Mouse (Mus musculus) kidney, embryonic 16.5 days (tissue): Measurements from ENCODE around the gene Mylpf. TPM values are rescaled to one million over a fixed set of nuclear protein-coding genes. Genes with fewer than 3 reads are reported as not detected.
"Not testable (repeated sequence)": the region's sequence is repeated elsewhere in the genome, so short reads cannot be mapped to it uniquely, and the experiment has no call there.

ENCODE experiments used
- ATAC-seq: fragments of 200-750 bp; cut with Nextera tagmentation; 2 replicates; pipeline ENCODE4 v1.8.0; 2017; ENCODE audit warnings: moderate TSS enrichment; ENCODE audit not compliant: low FRiP score, low TSS enrichment
- H3K27ac ChIP-seq: fragments of 300-500 bp; sonication (generic); 2 replicates; pipeline ENCODE4 v1.5.1; 2014; ENCODE audit warnings: low read length
- H3K27me3 ChIP-seq: fragments of 300-500 bp; sonication (generic); 2 replicates; pipeline ENCODE4 v1.6.1; 2014; ENCODE audit warnings: low read length, control low read depth, mixed read lengths; ENCODE audit not compliant: insufficient read depth
- H3K36me3 ChIP-seq: fragments of 300-500 bp; sonication (generic); 2 replicates; pipeline ENCODE4 v1.6.1; 2014; ENCODE audit warnings: low read length, control low read depth, mixed read lengths; ENCODE audit not compliant: insufficient read depth
- H3K4me1 ChIP-seq: fragments of 300-500 bp; sonication (generic); 2 replicates; pipeline ENCODE4 v1.6.1; 2014; ENCODE audit warnings: low read length, control low read depth, mixed read lengths; ENCODE audit not compliant: insufficient read depth
- H3K4me2 ChIP-seq: fragments of 300-500 bp; sonication (generic); replicated peaks from 2 replicates; pipeline ENCODE4 v1.6.1; 2014; ENCODE audit warnings: low read depth, low read length
- H3K4me3 ChIP-seq: fragments of 300-500 bp; sonication (generic); 2 replicates; pipeline ENCODE4 v1.5.1; 2014; ENCODE audit warnings: mild to moderate bottlenecking, low read length
- H3K9ac ChIP-seq: fragments of 300-500 bp; sonication (generic); replicated peaks from 2 replicates; pipeline ENCODE4 v1.6.1; 2014; ENCODE audit warnings: low read length
- H3K9me3 ChIP-seq: fragments of 300-500 bp; sonication (generic); 2 replicates; pipeline ENCODE4 v1.6.1; 2016; ENCODE audit warnings: low read length, control low read depth
- WGBS: fragments of 180-500 bp; shearing (Covaris S2); extraction: QIAGEN DNeasy Blood & Tissue Kit; methylation state at CpG from one replicate; pipeline ENCODE4 v1.1.7; 2014; 5-methylcytosine and 5-hydroxymethylcytosine counted together
- polyA plus RNA-seq: library from polyadenylated mRNA; unstranded; fragments of >200 nt; fragmentation: Nextera tagmentation; extraction: Ambion mirVana; gene quantifications from 2 replicates; pipeline ENCODE4 v1.2.1, GENCODE M21; 2015

Gene Mylpf
- polyA plus RNA-seq: 26.7 and 28.8 TPM in 2 replicates

DNA sequence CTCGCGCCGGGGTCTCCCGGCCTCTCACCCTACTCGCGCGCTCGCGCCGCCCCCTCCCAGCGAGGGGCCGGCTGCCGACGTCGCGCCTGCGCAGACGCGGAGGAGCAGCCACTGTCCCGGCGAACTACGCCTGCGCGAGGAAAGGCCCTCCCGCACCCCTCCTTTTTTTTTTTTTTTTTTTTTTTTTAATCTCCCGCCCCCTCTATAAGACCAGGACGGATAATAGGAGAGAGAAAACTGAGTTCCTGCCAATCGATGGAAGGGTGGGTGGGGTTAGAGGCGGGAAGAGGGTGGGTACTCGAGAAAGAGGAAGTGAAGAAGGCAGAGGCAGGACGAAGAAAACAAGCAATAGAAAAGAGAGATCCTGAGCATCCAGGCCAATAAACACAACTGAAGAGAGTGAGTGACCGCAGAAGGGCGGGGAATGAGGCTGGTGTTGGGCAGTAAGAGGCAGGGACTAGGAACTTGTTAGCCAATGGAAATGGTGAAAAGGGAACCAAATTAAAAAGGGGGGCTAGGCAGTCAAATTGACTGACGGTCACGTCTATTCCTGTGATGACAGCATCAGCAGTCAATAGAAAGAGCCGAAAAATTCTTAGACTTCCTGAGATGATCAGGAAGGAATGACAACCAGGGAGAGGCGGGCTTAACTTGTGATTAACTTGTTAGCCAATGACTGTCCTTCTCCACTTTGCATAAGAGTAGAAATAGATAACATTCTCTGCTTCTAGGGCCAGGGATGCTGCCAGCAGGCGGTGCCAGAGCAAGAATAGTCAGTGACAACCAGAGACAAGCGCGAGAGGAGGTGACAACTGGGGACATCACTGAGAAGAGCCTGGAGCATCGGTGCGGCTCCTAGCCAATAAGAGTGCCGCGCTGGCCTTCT is at the start of gene Mylpf:
Gene Mylpf, plus strand, starts transcription at position 338 of the 886 bp plus-strand sequence.
- no peaks in the 10 kb centered on the region for H3K9me3 ChIP-seq
- H3K4me3 ChIP-seq: peak within 1 kb of the TSS; percentile 95
- no peaks in the 10 kb centered on the region for H3K27me3 ChIP-seq
- under 1% methylated on average over 44 of the region's 44 CpGs for WGBS
- peak within 1 kb of the TSS; percentile 96 for H3K4me2 ChIP-seq
- no peaks in the 10 kb centered on the region for H3K36me3 ChIP-seq
- peak within 1 kb of the TSS; percentile 85 for H3K27ac ChIP-seq
- peak; percentile 96 for ATAC-seq
- H3K9ac ChIP-seq: peak within 1 kb of the TSS; percentile 92
- H3K4me1 ChIP-seq: peaks cover 16% of the 10 kb centered on the region

DNA sequence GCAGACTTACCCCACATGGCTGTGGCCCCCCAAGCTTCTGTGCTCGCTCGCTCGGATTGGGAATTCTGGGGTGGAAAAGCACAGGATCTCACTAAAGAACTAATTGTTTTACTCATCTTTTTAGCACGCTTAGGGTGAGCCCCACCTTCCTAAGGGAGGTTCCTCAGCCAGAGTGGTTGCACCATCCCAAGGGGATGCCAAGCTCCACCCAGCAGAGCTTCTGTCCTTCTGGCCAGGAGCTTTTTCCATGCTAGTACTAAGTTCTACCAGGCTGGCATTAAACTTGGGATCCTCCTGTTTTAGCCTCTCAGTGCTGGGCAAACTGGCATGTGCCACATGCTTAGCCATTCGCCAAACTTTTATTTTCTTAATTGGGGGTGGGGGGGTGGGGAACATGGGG is 46.1 kb upstream of the Mylpf start:
- H3K4me1 ChIP-seq: no peaks in the 10 kb centered on the region
- 82% methylated on average over 5 of the region's 5 CpGs for WGBS
- no peak overlapping the region for H3K27ac ChIP-seq
- no peaks in the 10 kb centered on the region for H3K9me3 ChIP-seq
- no peaks in the 10 kb centered on the region for H3K27me3 ChIP-seq
- no peak overlapping the region for H3K4me2 ChIP-seq
- H3K9ac ChIP-seq: no peak overlapping the region
- no peak overlapping the region for H3K4me3 ChIP-seq
- ATAC-seq: no peak
- H3K36me3 ChIP-seq: no peaks in the 10 kb centered on the region

DNA sequence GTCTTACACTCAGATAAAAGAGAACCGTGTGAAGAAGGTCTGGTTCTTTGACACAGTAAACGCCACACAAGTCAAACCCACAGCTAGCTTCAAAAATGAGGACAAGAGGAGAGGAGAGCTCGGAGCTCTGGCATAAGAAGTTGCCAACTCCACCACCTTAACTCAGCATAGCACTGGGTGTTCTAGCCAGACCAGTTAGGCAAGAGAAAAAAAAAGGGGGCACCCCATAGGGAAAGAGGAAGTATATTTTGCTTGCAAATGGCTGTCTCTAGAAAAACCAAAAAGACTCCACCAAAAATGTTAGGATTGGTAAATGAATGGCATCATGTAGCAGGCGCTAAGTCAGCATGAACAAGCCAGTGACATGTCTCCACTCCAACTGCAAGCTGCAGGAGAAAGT is 44.7 kb upstream of the Mylpf start:
- no peak for ATAC-seq
- no peak overlapping the region for H3K4me2 ChIP-seq
- H3K27me3 ChIP-seq: no peaks in the 10 kb centered on the region
- no peaks in the 10 kb centered on the region for H3K36me3 ChIP-seq
- H3K27ac ChIP-seq: no peak overlapping the region
- H3K9ac ChIP-seq: no peak overlapping the region
- WGBS: 86% methylated on average over 4 of the region's 4 CpGs
- no peaks in the 10 kb centered on the region for H3K4me1 ChIP-seq
- H3K9me3 ChIP-seq: no peaks in the 10 kb centered on the region
- H3K4me3 ChIP-seq: no peak overlapping the region

DNA sequence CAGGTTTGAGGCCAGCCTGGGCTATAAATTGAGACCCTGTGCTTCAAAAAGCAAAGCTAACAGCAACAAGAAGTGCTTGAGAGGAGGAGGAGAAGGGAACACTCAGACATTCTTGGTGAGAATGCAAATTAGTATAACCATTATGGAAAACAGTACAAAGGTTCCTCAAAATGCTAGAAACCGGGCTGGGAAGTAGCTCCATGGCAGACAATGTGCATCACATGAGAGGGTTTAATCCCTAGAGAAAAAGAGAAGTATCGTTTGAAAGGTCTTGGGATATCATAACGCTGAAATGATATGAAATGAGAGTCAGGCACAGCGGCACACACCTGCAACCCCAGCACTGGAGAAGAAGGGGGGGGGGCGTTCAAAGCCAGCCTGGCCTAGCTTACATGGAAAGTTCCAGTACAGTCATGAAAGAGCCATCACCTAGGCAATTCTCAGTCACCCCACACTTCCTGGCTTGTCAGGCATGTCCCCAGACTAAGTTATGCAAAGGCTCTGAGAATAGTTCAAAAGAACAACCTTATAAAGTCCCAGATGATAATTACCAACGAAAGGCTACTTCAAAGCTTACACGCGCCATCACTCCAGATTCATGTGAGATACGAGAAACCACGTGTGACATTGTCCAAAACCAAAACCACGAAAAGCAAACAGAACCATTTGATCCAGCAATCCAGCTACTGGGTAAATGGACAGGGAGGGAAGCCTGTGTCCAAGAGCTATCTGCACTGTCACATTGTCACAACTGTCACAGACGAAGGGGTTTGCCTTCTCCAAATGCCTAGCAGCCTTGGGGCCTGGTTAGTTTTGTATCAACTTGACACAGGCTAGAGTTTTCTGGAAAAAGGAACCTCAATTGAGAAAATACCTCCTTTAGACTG is 42.8 kb upstream of the Mylpf start:
- Histone ChIP-seq H3K4me1 (no peaks in the 10 kb centered on the region), H3K4me3 (no peak overlapping the region), H3K4me2 (no peak overlapping the region), H3K27ac (no peak overlapping the region), H3K27me3 (no peaks in the 10 kb centered on the region), H3K36me3 (no peaks in the 10 kb centered on the region), H3K9ac (no peak overlapping the region), H3K9me3 (no peaks in the 10 kb centered on the region)
- ATAC-seq: no peak
- 81% methylated on average over 12 of the region's 12 CpGs for WGBS

DNA sequence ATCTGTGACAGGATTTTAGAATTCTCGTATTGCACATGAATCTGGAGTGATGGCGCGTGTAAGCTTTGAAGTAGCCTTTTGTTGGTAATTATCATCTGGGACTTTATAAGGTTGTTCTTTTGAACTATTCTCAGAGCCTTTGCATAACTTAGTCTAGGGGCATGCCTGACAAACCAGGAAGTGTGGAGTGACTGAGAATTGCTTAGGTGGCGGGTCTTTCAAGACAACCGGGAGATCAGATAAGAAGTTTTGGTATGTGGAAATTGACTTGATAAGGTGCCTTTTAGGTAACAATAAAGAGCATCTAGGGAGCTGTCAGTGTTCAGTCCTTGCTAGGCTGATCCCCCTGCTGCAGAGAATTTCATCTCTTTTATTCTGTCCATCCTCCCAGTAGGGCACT is 42.2 kb upstream of the Mylpf start:
- H3K4me1 ChIP-seq: no peaks in the 10 kb centered on the region
- ATAC-seq: no peak
- no peaks in the 10 kb centered on the region for H3K36me3 ChIP-seq
- no peaks in the 10 kb centered on the region for H3K27me3 ChIP-seq
- H3K9ac ChIP-seq: no peak overlapping the region
- no peak overlapping the region for H3K4me3 ChIP-seq
- WGBS: 78% methylated on average over 5 of the region's 5 CpGs
- no peak overlapping the region for H3K27ac ChIP-seq
- no peaks in the 10 kb centered on the region for H3K9me3 ChIP-seq
- no peak overlapping the region for H3K4me2 ChIP-seq

DNA sequence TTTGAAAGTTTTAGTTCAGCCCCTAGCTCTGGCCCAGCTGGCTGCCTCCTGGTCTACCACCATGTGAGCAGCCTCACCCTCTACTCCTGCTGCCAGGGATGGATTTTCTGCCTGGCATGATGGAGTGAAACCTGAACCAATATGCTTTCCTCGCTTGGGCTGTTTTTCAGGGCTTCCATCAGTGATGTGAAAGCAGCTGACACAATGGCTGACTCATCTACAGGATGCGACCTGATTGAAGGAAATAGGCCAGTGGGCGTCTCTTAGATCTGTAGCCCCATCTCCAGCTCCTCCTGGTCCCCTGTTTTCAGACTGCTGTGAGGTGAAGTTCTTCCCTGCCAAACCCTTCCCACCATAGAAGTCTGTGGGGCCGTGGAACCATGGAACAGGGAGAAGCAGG is 31.8 kb upstream of the Mylpf start:
- ATAC-seq: no peak
- Histone ChIP-seq H3K36me3 (no peaks in the 10 kb centered on the region), H3K27me3 (no peaks in the 10 kb centered on the region), H3K9ac (no peak overlapping the region), H3K4me2 (no peak overlapping the region), H3K4me1 (no peaks in the 10 kb centered on the region), H3K4me3 (no peak overlapping the region), H3K9me3 (0 out of 2 replicates have a peak, but pooled peaks cover 2% of the 10 kb centered on the region), H3K27ac (no peak overlapping the region)
- 78% methylated on average over 4 of the region's 4 CpGs for WGBS

DNA sequence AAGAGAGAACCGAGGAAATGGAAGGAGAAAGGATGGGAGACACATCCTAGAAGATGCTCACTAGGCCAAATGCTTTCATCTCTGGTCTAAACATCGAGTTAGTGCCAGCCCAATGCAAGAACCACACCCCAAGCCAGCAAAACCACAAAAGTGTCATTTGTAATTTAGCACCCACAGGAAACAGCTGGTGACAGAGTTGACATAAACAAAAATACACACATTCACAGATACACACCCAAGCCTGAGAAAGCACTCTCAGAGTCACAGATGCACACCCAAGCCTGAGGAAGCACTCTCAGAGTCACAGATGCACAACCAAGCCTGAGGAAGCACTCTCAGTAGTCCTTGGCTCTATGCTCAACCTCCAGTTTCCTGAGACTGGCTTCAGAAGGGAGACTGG is 27.9 kb upstream of the Mylpf start:
- no peaks in the 10 kb centered on the region for H3K4me1 ChIP-seq
- ATAC-seq: no peak
- H3K36me3 ChIP-seq: no peaks in the 10 kb centered on the region
- 61% methylated on average over 2 of the region's 2 CpGs for WGBS
- no peak overlapping the region for H3K27ac ChIP-seq
- H3K9ac ChIP-seq: no peak overlapping the region
- no peak overlapping the region for H3K4me2 ChIP-seq
- H3K4me3 ChIP-seq: no peak overlapping the region
- no peaks in the 10 kb centered on the region for H3K9me3 ChIP-seq
- no peaks in the 10 kb centered on the region for H3K27me3 ChIP-seq

DNA sequence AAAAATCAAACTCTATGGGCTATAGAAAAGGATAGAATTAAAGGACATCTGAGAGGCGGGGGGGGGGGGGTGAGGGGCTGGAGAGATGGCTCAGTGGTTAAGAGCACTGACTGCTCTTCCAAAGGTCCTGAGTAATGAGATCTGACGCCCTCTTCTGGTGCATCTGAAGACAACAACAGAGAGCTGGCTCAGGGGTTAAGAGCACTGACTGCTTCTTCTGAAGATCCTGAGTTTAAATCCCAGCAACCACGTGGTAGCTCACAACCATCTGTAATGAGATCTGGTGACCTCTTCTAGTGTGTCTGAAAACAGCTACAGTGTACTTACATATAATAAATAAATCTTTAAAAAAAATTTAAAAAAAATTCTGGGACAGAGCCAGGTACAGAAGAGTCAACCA is 27.0 kb upstream of the Mylpf start:
- not testable (repeated sequence) for H3K4me1 ChIP-seq, H3K9me3 ChIP-seq, H3K9ac ChIP-seq, H3K36me3 ChIP-seq, ATAC-seq, H3K4me3 ChIP-seq, H3K4me2 ChIP-seq, H3K27ac ChIP-seq, H3K27me3 ChIP-seq
- WGBS: 28% methylated on average over 3 of the region's 3 CpGs

DNA sequence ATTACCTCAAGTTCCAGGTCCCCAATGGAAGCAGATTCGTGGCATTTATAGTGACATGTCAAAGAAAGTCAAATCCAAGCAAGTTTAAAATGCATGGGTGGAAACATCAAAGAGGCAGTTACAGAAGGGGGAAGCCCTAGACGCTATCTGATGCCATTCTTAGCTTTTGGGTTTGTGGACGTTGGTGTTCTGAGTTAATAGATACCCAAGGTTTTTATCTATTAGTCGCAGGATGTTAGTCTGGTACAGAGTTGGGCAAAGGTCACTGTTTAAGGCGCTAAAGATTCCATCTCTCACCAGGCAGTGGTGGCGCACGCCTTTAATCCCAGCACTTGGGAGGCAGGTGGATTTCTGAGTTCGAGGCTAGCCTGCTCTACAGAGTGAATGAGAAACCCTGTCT is 25.3 kb upstream of the Mylpf start:
- Histone ChIP-seq H3K36me3 (no peaks in the 10 kb centered on the region), H3K9me3 (no peaks in the 10 kb centered on the region), H3K4me1 (no peaks in the 10 kb centered on the region), H3K27me3 (no peaks in the 10 kb centered on the region), H3K27ac (no peak overlapping the region), H3K9ac (no peak overlapping the region), H3K4me2 (no peak overlapping the region), H3K4me3 (no peak overlapping the region)
- 69% methylated on average over 8 of the region's 8 CpGs for WGBS
- ATAC-seq: 0 out of 2 replicates have a peak, but pooled peaks have one; percentile 12
